Mouse (Mus musculus): Measurements from ENCODE around the gene Copg2. TPM values are rescaled to one million over a fixed set of nuclear protein-coding genes. Genes with fewer than 3 reads are reported as not detected.

Gene Copg2
- total RNA-seq (2023), result 10 to 100 TPM; 51.0 to 56.0 TPM

GRCm38 (mm10) chr6:30896195-30896985 lies at the start of gene Copg2:
TSS of gene Copg2 (minus strand) at chr6:30896794.

GRCm38 (mm10) chr6:30915473-30915872 lies 18.9 kb upstream of the Copg2 start, which contains the start of gene Tsga13:
TSS of gene Tsga13 (minus strand) at chr6:30915573.

DNA sequence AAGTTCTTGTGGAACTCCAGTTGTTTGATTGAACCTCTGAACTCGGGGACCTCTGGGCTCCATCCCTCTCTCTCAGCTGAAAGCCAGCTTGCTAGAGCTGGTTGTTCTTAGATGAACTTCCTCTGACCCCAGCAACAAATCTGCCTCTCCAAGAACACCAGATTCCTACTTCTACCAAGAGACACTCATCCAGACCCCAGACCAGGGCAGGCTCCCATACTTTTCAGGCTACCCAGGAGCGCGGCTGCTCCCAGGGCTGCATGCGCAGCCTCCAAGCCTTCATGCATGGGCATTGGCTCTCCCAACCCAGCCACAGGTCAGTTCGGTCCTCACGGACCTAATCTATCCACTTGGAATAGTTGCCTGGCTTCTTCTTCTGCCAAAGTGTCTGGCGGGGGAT lies 173.3 kb downstream of the Copg2 start, which contains the start of gene Mest:
Gene Mest, plus strand, starts transcription at position 217 of the 400 bp plus-strand sequence.

Other genes with a start within 250 kb of the Copg2 start
- gene Cep41, start 203.0 kb downstream of the Copg2 start, total RNA-seq (2023), result 10 to 100 TPM in 1 of 2 experiments, 1 to 10 TPM in 1; 8.0 to 13.1 TPM
- gene Mest, start 173.2 kb downstream of the Copg2 start, total RNA-seq (2023), result not detected
- gene Tsga13, start 18.8 kb upstream of the Copg2 start, total RNA-seq (2023), result 10 to 100 TPM in 1 of 2 experiments, 1 to 10 TPM in 1; 7.7 to 11.8 TPM
- not detected for gene Klf14, start 62.3 kb upstream of the Copg2 start, total RNA-seq (2023)